Mouse (Mus musculus) adrenal gland, adult 18-20 months (tissue): ENCODE results near the gene Pds5b. TPM values are rescaled to one million over a fixed set of nuclear protein-coding genes. Genes with fewer than 3 reads are reported as not detected.
"Not testable (repeated sequence)": the region's sequence is repeated elsewhere in the genome, so short reads cannot be mapped to it uniquely, and the experiment has no call there.

ENCODE experiments used
- DNase-seq, 2 experiments: peaks; one replicate each; pipeline ENCODE4 v3.0.0; 2021 to 2022; ENCODE audit warnings: low spot score in 2 of 2
- long read RNA-seq, 2 experiments: library from polyadenylated mRNA; stranded (forward); transcript quantifications; one replicate each; pipeline ENCODE4 v2.0.0; 2021
- total RNA-seq, 2 experiments: library from RNA; stranded (reverse); gene quantifications; 1 replicate in 1 of 2; 2 replicates in 1 of 2; pipeline ENCODE4 v1.2.3; 2021

The Pds5b gene
- 10 to 100 TPM; 19.8 to 19.9 TPM for total RNA-seq
- long read RNA-seq, experiment 1, full-length matches to known transcripts: 2 of 7 reads
- long read RNA-seq, experiment 1, partial matches to known transcripts: 1 of 7 reads
- long read RNA-seq, experiment 1, other reads (novel, unspliced or antisense): 4 of 7 reads
- long read RNA-seq, experiment 2, full-length matches to known transcripts: 2 of 6 reads
- long read RNA-seq, experiment 2, partial matches to known transcripts: 4 of 6 reads
- long read RNA-seq, experiment 2, other reads (novel, unspliced or antisense): 0 of 6 reads

DNA sequence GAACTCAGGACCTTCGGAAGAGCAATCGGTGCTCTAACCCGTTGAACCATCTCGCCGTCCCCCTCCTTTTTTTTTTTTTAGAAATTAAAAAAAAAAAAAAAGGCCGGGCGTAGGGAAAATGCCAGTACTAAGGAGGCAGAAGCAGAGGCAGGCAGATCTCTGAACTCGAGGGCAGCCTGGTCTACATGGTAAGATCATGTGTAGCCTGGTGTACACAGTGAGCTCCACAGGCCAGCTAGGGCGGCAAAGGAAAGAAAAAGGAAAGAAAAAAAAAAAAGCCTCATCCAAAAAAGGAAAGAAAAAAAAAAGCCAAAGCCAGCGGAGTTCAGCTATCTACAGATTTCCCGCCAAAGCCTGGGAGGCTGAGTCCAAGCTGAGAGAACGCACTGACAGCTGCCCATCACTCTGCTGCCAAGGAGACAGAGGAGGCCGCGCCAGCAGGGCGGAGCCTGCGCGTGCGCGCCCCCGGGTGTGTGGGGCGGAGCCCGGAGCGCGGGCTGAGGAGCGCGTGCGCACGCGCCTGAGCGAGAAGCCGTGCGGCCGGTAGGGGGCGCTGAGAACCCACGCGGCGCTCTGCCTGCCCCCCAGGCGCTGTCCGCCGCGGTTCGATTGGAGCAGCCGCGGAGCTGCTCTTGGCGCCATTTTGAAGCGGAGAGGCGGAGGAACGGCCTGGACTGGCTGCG lies at the start of gene Pds5b:
Gene Pds5b, plus strand, starts transcription at position 587 of the 683 bp plus-strand sequence.
- DNase-seq: peak; percentile 92 to 96

DNA sequence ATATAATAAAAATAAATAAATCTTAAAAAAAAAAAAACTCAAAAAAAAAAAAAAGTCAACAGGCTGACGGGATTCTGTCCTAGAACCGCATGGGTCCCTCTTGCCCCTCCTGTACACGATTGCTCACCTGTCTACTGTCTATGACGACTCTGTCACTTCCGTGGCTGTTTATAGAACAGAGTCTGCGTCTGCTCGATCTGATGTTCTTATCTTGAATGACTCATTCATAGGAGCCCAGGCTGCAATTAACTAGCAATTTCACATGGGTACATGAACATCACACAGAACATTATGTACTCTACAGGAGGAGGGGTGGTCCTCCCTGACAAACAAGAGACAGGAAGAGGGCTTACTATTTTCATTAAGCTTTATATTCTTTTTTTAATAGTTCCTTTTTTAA lies 48.0 kb upstream of the Pds5b start:
- DNase-seq: no peak

DNA sequence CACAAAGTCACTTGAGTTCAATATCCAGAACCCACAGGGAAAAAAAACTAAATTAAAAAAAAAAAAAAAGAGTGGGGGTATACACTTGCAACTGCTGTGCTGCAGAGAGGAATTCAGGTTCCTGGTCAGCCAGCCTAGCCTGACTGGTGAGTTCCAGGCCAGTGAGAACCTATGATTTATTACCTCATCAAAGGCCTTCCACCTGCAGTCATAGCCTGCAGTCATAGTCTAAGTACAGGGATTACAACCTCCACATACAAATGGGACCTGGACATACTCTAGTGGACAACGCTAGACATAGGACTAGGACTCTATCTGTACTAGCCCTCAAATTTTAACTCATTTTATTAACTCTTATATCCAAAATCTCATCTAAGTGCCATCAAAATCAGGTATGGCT lies 44.3 kb upstream of the Pds5b start:
- no peak for DNase-seq

DNA sequence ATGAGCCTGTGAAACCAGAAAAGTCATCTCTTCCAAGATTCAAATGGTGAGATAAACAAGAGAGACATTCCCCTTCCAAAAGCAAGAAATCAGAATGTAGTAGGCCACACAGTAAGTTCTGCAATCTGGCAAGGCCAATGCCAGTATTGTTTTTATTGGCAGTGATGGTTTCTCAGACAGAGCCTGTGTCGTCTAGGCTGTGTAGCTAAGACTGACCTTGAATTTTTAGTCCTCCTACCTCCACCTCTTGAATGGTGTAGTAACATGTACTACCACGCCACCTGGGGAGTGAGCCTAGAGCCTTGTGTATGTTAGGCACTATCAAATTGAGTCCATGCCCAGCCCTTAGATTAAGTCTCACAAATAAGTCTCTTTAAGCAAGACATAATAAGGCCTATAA lies 43.8 kb upstream of the Pds5b start:
- DNase-seq: no peak

DNA sequence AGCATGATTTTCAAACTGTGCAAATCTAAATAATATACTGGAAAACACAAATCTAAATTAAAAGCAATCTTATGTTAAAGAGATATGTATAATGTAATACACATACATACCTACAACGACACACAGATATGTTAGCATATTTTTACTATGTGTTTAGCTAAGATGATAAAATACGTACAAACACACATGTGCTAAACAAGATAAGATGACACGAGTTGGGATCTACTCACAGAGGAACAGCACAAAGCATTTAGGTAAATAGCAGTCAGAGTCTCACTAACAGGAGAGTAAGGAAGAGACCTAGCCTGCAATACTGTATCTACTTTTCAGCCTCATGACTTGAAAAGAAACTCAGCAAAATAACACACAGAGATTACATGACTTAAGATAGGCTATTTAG lies 32.1 kb upstream of the Pds5b start:
- DNase-seq: no peak

DNA sequence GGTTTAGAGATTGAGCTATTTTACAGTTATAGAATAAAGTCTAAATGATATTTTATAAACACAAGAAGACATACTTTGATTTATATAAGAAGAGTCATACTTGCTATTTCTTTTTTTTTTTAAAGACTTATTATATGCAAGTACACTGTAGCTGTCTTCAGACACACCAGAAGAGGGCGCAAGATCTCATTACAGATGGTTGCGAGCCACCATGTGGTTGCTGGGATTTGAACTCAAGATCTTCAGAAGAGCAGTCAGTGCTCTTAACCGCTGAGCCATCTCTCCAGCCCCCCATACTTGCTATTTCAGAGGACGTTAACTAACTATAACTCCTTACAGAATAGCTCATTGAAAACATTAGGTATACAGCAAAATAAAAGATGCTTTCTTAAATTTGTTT lies 30.1 kb upstream of the Pds5b start:
- not testable (repeated sequence) for DNase-seq

DNA sequence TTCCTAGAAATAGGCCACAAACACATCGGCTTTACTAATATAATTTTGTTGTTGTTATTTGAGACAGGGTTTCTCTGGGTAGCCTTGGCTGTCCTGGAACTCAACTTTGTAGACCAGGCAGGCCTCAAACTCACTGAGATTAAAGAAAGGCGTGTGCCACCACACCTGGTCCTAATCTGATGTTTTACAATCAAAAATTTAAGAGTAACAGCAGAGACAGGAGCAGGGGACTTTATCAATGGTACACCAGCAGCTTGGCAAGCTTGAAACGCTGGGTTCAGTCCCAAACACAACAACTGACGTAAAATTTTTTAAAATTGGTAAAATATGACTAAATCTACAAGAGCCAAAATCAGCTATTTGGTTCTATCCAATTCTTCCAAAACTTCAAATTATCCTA lies 28.6 kb upstream of the Pds5b start:
- DNase-seq: no peak

DNA sequence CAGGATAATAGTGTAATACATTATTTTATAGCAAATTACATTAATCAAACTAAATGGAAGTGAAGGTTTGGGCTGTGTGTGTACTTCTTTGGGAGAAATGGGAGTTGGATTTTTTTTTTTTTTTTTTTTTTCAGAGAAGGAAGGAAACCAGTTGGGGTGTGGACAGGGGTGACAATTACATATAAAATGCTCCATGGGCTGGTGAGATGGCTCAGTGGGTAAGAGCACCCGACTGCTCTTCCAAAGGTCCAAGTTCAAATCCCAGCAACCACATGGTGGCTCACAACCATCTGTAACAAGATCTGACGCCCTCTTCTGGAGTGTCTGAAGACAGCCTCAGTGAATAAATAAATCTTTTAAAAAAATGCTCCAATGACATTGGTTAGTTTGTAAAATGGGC lies 21.0 kb upstream of the Pds5b start:
- no peak for DNase-seq

DNA sequence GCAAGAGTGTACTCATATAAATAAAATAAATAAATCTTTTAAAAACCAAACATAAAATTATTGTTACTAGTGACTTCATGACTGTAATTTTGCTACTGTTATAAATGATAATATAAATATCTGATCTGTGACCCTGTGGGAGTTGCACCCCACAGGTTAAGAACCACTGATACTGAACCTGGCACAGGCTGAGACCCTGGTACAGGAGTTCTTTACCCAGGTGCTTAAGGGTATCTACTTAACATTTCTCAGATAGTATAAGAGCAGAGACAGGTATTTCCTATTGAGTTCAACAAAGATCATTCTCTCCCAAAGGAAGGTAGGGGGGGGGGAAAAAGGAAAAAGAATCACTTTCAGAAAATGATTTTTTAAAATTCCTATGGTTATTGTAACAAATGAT lies 19.0 kb upstream of the Pds5b start:
- DNase-seq: no peak

DNA sequence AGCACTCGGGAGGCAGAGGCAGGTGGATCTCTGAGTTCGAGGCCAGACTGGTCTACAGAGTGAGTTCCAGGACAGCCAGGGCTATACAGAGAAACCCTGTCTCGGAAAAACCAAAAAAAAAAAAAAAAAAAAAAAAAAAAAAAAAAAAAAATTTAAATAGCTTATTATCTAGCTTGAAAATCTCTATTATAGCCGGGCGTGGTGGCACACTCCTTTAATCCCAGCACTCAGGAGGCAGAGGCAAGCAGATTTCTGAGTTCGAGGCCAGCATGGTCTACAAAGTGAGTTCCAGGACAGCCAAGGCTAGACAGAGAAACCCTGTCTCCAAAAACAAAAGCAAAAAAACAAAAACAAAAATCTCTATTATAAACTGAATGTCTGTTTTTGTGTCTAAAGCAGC lies 14.1 kb upstream of the Pds5b start:
- not testable (repeated sequence) for DNase-seq

DNA sequence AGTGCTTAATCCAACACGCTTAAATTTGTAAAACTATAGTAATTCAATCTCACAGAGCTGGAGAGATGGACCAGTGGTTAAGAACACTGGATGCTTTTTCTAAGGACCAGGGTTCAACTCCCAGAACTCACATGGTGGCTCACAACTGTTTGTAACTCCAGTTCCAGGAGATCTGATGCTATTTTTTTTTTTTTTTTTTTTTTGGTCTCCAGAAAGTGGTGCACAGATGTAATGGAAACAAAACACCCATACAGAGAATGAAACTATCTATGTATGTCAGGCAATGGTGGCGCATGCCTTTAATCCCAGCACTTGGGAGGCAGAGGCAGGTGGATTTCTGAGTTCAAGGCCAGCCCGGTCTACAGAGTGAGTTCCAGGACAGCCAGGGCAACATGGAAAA lies 13.2 kb upstream of the Pds5b start:
- DNase-seq: not testable (repeated sequence)

DNA sequence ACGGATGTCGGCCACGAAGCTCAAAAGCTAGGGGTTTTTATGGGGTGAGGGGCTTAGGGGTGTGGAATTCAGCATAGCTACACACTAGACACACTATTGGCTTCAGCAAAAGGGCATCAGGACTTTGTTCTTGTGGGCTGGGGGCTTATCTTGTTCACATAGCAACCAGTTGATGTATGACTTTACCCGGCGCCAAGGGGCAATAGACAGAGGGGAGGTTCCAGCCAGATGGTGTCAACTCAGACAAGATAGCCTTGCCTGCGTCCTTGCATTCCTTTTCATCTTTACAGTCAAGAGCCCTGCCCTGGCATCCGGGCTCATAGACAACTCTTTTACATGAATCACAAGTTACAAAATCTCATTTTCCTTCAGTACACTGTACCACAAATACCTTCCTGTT lies 9.6 kb upstream of the Pds5b start:
- peak in 1 of 2 experiments; percentile 25 for DNase-seq

DNA sequence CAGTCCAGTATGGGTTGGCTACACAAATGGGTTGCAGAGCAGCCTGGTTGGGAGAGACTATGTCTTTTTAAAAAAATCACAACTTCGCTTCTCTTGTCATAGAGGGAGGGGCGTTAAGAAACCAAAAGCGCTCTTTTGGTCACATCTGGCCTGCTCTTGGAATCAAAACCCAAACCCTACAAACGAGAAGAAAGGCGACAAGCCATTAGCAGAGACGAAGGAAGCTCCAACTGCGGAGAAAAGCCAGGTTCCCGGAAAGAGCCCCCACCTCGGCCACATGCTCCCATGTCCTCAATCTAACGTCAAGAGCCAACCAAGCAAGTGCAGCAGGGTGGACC lies 8.8 kb upstream of the Pds5b start:
- no peak for DNase-seq

DNA sequence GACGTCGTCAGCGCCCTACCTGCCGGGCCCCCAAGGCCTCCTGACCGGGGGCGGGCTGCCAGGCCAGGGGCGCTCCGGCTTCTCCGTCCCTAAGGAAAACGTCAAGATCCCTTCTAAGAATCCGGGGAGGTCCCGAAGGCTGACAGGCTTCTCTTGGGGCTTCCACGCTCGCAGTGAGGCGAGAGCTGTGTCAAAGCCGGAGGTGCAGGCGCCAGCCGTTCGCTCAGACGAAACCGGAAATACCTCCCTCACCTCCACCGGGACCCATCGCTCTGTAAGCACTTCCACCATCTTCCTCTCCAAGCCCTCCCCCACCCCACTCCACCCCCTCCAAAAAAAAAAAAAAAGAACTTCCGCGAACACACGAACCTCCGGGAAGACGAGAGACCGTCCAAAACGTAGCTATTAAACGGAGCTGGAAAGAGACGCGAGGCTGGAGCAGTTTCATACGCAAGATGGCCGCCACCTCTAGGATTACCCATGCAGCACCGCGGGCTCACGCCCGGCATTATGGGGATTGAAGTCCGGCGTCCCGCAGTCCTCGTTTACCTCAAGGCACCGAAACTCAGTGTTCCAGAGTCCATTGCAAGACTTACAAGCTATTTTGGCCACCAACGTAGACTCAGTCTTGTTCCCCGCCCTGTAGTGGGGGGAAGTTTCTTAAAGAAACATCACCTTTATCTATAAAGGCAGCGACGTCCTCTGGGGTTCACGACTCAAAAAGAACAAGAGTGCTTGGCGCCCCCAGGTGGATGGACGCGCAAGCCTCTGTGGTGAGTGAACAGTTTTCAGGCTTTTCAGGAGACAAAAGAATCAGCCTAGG lies 8.2 kb upstream of the Pds5b start:
- DNase-seq: peak; percentile 86 to 89

DNA sequence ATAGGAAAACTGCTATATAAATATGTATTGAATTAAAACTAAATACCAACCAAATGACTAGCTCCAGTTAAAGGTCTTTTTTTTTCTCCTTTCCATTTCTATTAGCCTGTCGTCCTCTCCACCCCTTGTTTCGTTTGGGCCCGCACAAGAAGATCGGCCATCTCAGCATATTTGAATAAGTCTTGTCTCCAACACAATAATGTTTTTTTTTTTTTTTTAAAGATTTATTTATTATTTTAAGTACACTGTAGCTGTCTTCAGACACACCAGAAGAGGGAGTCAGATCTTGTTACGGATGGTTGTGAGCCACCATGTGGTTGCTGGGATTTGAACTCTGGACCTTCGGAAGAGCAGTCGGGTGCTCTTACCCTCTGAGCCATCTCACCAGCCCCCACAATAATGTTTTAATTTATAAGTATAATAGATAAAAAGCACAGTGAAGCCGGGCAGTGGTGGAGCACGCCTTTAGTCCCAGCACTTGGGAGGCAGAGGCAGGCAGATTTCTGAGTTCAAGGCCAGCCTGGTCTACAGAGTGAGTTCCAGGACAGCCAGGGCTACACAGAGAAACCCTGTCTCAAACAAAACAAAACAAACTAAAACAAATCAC lies 7.3 kb upstream of the Pds5b start, which contains the start of gene N4bp2l2:
Gene N4bp2l2, minus strand, starts transcription at position 51 of the 607 bp plus-strand sequence.
- DNase-seq: not testable (repeated sequence)

DNA sequence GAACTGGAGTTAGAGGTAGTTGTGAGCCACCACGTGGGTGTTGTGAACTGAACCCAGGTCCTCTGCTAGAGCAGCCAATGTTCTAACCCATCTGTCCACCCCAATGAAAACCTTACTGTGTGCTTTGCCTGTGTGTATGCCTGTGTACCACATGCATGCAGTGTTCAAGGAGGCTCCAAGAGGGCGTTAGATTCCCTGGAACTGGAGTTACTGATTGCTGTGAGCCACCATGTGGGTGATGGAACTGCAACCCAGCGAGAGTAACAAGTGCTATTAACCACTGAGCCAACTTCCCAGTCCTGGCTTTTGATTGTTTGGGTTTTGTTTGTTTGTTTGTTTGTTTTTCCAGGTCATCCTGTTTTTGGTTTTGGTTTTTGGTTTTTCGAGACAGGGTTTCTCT lies 4.8 kb upstream of the Pds5b start:
- no peak for DNase-seq

DNA sequence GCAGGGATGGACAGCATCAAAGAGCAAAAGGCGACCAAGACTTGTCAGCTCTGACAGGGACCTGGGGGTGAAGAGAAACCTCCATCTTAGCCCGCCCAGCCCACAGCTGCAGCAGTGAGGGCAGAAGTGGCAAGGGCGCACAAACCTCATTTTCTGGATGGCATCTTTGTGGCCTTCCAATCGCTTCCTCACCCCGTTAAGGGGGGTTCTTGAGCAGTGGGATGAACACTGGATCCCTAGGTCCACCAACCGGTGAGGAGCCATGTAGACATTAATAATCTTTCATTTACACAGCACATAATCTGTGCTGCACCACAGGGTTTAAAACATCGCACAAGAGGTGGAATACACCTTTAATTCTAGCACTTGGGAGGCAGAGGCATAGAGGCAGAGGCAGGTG lies 1.2 kb upstream of the Pds5b start:
- no peak for DNase-seq

DNA sequence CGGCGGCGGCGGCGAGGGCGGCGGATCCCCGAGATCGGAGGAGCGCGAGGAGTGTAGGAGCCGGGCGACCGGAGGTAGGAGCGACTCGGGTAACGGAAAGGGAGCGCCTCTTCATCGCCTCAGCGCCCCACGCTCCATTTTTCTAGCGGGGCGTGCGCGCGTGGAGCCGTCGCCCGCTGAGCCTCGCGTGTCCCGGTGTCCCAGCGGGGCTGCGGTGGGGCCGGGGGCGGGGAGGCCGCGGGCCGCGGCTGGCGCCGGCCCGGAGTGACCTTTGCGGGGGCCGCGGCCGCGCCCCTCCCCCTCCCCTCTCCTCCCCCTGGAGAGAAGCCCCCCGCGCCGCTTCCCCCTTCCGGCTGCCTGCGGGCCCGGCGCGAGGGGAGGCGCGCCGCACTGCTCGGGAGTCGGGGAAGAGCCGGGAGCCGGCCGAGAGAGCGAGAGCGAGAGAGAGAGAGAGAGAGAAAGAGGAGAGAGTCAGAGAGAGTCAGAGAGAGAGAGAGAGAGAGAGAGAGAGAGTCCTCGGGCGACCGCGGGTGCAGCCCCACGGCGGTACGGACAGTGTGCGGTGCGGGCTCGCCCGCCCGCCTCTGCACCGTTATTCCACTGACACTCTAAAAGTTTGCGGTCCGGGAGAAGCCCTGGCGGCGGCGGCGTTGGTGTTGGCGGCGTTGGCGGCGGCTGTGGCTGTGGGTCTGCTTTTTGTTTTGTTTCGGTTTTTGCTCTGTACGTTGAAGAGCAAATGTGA lies 512 bp downstream of the Pds5b start:
- DNase-seq: peak; percentile 45 to 46

DNA sequence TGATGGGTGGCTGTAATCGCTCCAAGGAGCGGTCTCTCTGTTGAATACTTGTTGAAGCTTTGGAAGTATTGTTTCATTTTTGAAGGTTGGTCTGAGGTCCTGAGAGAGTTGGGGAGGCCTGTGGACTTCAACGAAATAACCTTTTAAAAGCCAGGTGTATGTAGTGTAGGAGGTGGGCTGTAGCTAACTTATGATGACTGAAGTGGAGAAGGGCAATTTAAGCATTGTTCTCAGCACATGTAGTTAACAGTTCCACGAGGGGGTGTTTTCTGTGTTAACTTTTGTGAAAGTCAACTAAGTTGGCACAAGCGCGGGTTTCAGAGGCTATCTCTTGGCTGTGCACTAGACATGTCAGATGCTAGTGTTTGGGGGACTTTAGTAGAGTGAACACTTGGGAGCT lies 1.3 kb downstream of the Pds5b start:
- no peak for DNase-seq

DNA sequence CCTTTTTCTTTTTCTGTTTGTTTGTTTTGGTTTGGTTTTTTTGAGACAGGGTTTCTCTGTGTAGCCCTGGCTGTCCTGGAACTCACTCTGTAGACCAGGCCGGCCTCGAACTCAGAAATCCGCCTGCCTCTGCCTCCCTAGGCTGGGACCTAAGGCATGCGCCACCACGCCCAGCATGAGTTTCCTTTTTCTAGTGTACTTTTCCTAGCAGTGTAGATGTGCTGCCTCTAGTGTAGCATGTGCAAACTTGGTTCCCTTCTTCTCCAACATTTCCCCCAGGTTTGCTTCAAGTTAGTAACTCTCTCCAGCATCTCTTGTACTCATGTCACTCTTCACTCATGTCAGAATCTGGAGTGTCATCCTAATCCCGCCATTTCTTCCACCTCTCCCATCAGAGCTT lies 9.3 kb downstream of the Pds5b start:
- not testable (repeated sequence) for DNase-seq

DNA sequence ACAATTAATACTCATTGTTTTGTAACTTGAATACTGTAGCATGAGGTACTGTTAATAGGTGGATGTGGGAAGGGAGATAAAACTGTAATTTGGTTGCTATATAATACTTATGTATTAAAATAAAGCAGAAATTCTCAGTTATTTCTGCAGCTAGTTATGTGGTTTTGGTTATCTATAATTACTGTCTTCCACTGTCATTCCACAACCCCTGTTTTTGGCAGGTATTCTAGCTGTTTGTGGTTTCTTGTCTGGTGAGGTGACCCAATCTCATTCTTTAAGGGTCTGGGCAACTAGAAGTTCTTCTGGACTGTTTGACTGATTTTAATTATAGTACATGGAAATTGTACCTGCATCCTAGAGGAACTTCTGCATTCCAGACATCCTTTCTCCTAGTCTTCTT lies 17.1 kb downstream of the Pds5b start:
- no peak for DNase-seq
